Mouse (Mus musculus): ENCODE results near the gene Nat8f6.
"Not testable (repeated sequence)": the region's sequence is repeated elsewhere in the genome, so short reads cannot be mapped to it uniquely, and the experiment has no call there.

Nat8f6 gene

DNA sequence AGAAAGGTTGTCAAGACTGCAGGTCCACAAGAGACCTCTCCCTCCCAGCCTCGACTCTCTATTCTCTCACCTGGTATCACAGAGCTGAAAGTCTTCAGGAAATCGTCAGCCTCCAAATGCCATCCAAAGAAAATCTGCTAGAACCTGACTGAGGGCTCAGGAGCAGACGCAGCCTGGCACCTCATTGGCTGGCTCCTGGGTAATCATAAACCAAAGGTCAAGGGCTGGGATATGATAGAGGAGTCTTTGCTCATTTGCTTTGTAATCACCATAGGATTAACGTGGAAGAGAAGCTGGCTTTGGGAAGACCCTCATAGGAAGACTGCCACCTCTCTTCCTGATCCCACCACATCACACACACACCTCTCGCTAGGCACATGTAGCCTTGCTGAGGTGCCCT, at the start of gene Nat8f6, which contains the start of gene Nat8f5:
TSS of gene Nat8f6 (minus strand) at position 118 of the 400 bp plus-strand sequence.
TSS of gene Nat8f5 (minus strand) at position 136 of the 400 bp plus-strand sequence.
- no peak for DNase-seq (ENCODE audit: low read depth in 2 of 2, low spot score in 2 of 2)

DNA sequence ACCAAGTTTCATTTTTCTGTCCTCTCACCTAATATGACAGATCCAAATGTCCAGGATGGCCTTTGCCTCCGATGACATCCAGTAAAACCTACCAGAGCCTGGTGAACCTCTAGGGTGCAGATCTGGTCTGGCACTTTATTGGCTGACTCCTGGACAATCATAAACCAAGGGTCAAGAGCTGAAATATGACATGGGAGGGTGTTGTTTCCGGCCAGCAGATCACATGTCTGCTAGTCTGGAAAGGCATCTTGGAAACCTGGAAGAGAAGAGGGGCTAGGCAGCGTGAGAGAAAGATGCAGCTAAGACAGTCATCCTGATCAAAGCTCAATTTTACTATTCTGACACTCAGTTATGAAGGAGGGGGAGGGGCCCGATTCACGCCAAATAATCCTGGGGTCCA, 48.3 kb upstream of the Nat8f6 start, which contains the start of gene Nat8f2:
TSS of gene Nat8f2 (minus strand) at position 153 of the 400 bp plus-strand sequence.
- not testable (repeated sequence) for DNase-seq (ENCODE audit: low read depth in 2 of 2, low spot score in 2 of 2)

DNA sequence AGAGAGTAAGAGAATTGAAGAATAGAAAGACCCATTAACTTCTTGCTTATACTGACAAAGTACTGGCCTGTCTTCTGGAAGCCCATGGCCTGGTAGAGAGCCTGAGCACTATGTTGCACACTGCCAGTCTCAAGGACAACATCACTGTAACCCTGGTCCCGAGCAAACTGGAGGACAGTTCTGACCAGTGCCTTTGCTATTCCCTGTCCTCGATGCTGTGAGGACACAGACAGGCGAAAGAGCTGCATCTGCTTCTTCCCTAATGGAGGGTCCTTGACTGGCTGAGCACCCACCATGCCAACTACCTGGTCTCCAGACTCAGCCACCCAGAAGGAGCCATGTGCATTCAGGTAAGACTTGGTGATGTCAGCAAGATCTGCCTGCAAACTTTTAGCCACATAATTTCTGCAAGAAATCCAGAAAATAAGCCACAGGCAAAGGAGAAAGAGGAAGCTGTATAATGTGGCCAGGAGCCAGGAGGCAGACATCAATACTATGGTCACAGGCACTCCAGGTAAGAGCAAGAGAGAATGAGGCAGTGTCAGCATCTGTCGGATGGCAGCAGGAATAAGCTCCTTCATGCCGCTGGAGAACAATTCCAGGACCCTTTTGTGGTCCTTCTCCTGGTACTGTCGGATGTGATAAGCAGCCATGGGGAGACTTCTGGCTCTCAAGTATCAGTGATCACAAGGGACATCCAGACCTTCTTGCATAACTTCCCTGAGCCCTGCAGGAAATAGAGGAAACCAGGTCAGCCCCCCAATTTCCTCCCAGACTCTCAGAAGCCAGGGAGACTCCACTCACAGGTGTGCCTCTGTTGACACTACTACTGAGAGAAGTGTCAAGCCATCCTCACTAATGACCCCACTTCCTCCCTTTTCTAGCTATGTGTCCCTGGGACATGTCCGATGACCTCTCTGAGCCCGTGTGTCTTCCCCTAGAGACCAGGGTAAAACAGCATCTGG, 47.3 kb upstream of the Nat8f6 start:
- no peak for DNase-seq (ENCODE audit: low read depth in 2 of 2, low spot score in 2 of 2)

DNA sequence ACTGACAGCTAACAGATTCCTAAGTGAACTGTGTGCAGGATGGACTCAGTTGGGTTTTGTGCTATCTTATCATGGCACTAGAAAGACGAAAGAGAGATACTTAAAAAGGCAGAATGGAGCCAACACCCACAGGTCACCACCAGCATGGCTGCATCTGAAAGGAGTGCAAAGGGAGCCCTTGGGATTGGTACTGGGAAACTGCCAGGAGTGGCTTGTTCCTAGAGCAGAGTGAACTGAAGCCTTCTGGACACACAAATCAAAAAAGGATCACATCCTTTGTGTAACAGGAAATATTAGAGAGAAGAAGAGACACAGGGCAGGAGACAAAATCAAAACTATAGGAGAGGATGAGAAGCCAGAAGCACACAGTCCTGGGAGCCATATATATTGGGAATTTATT, 46.2 kb upstream of the Nat8f6 start:
- DNase-seq (ENCODE audit: low read depth in 2 of 2, low spot score in 2 of 2): not testable (repeated sequence)

DNA sequence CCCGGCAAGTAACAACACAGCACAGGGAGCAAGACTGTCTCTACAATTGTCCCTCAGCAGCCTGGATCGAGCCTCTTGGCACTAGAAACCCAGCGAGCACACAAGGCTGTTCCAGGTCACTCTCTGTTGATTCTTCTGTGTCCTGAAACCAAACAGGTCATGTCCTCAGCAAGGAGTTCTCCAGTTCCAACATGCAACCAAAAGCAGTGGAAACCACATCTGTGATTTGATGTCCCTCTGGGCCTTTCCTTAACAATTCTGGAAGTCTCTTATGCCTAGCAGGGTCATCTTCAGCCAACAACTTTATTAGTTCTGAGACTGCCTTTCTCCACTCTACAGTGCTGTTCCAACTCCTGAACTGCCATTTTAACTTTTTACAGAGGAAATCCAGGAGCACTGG, 45.4 kb upstream of the Nat8f6 start:
- DNase-seq (ENCODE audit: low read depth in 2 of 2, low spot score in 2 of 2): not testable (repeated sequence)

DNA sequence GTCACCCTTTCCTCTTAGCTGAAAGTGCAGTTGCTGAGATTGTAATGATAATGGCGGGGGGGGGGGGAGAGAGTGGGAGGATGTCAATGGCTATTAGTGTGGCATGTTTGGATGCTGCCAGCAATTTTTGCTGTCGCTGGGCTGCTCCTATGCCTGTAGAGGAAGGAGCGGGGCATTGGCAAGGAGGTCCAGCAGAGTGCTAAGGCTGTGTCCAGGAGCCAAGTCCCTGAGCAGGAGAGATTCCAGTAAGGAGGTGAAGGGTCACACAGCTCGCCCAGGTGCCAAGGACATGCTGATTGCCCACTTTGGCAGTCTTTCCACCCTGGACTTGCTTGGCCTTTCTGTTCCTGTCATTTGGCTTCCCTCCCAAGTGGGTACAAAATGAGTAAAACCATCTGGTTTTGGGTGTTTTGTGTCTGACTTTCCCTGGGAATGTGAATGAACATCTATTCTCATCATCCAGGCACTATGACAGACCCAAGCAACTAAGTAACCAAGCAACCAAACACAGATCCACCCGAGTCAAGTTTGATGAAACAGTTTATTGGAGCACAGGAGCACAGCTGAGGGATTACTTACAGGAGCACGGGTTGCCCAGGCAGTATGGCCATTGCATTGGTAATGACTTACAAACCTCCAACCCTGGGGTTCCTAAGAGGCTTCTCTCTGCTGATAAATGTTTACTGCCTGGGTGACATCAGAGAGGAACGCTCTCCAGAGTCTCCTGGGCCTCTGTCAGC, 44.3 kb upstream of the Nat8f6 start:
- DNase-seq (ENCODE audit: low read depth in 2 of 2, low spot score in 2 of 2): not testable (repeated sequence)

DNA sequence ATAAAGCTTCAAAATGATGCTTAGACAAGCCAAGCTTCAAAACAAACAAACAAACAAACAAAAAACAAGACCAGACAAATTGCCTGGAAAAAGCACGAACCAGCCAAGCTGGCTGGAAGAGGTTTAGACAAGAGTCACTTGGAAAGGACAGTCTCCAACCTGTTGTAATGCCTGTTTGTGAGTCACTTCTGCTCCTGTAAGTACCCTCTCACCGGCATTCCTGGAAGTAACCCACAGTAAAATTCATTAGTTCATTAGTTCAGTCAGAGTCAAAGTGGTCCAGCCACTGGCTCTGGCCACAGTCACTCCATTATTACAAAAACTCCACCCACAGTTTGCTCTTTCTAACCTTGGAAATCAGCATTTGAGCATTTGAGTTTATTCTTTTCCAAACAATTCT, 43.1 kb upstream of the Nat8f6 start:
- no peak for DNase-seq (ENCODE audit: low read depth in 2 of 2, low spot score in 2 of 2)

DNA sequence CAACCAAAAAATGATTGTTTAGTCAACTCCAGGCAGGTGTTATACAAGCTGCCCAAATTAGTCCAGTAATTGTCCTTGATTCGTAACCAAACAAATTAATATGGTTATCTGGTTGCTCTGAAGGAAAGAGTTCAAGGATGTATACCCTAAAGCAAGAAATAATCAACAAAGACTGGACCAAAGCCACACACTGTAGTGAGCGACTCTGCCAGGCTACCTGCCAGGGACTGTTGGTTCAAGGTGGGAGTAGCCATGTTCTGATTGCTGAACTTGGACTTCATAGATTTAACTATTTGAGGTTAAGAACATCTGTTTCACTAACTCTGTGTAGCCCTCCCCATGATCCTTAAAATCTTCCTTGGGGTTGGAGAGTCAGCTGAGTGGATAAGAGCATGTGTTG, 42.4 kb upstream of the Nat8f6 start:
- no peak for DNase-seq (ENCODE audit: low read depth in 2 of 2, low spot score in 2 of 2)

DNA sequence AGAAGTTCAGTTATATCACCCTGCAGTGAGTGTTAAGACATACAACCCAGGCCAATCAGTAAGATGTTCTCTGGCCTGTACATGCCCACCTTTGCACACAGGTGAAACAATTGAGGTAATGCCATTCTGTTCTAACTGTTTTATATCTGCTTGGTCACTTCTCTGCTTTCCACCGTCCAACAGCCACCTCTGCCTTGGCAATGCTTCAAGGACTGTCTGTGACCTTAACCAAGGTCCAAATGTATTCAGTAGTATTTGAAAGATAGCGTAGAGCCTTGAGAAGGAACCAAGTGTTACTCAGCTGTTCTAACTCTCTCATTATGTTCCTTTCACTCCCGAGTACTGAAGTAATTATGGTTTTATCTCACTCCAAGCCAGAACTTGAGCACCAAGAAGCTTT, 41.8 kb upstream of the Nat8f6 start:
- no peak for DNase-seq (ENCODE audit: low read depth in 2 of 2, low spot score in 2 of 2)

DNA sequence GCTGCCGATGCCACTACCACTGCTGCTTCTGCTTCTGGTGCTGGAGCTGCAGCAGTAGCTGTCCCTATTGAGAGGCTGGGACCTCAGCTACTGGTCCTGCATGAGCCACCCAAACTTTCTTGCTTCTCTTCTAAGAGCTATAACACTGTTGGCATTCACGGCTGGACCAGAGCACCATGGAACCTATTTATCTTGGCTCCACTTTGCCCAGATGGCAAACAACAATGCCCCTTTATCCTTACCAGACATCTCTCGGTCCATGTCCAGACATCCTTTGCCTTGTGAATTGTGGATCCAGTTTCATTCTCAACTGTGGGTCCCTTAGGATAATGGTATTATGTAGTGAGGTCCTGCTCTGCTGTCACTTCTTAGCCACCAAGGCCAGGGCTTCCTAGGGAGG, 40.5 kb upstream of the Nat8f6 start:
- no peak for DNase-seq (ENCODE audit: low read depth in 2 of 2, low spot score in 2 of 2)

DNA sequence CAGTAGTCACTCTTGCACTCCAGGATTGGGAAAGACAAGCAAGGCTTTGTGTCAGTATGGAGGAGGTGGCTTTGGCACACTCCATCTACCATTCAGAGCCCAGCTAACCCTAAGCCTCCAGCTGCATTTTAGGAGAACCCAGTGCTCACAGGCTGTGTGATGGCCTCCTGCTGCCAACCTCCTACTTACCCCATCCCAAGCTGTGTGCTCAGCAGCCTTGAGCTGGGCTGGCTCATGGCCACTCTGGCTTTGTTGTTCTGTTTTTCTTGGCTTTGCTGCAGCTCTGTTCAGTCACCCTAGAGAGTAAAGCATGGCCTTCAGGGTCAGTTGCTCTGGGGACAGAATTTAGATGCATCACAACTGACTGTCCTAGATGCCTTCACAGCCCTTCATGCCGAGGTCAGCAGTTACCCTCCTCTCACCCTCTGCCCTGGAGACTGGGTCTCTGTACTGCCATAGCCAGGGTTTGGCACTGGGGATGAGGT, 35.5 kb upstream of the Nat8f6 start:
- DNase-seq (ENCODE audit: low read depth in 2 of 2, low spot score in 2 of 2): no peak

DNA sequence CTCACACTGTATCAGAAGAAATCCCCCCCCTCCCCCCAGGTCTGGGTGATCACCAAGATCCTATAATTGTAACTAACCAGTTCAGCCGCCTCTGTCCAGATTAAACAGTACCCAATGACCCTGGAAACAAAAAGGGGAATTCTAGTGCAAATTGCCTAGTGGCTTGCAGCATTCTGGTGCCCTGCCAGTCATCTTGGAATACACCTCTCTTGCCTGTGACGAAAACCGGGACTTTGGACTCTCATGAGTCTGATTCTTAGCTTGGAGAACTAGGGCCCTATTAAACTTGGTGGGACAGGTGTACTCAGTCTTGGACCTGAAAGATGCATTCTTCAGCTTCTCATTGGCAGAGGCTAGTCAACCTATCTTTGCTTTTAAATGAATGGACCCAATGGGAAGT, 32.7 kb upstream of the Nat8f6 start:
- no peak for DNase-seq (ENCODE audit: low read depth in 2 of 2, low spot score in 2 of 2)

DNA sequence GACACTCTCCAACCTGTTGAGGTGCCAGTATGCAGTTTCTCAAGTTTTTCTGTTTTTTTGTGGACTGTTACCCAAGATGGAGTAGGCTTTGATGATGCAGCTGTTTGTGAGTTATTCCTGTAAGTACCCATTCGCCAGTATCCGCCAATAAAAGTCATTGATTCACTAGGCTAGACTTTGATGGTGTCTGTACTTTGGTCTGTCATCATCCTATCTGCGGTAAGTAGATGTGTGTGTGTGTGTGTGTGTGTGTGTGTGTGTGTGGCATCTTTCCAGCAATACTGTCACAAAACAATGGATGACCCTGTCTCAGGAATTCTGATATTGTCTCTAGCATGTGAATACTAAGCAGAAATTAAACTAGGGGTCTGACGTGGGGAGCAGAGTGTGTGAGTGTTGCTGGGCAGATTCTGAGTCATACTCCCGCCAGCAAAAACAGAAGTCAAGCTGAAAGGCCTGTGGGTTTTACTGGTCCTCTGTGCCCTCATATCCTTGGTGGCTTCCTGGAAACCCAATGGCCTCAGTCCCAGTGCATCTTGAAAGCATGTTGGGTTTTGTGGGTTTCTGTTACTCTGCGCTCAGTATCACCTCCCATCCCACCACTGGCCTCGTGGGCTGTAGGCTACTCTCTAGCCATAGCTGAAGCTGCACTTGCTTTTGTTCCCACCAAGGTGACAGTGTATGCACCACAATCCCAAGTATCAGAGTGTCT, 30.5 kb upstream of the Nat8f6 start:
- DNase-seq (ENCODE audit: low read depth in 2 of 2, low spot score in 2 of 2): no peak

DNA sequence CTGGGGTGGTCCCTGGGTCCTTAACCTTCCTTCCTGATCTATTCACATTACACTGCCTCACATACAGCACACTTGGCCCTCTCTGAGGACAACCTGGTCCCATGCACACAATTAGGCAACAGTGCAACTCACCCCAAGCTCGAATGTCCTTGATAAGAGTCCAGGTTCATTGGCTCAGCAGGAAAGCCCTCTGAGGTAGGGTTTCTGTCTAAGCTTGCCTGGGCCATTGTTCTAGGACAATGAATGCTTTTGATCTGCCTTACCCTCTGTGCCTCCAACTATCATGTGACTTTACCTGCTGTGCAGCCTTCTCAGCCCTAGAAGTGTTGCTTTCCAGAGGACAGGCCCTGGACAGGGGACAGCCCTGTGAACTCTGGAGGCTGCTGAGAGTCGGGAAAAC, 28.5 kb upstream of the Nat8f6 start:
- DNase-seq (ENCODE audit: low read depth in 2 of 2, low spot score in 2 of 2): no peak

DNA sequence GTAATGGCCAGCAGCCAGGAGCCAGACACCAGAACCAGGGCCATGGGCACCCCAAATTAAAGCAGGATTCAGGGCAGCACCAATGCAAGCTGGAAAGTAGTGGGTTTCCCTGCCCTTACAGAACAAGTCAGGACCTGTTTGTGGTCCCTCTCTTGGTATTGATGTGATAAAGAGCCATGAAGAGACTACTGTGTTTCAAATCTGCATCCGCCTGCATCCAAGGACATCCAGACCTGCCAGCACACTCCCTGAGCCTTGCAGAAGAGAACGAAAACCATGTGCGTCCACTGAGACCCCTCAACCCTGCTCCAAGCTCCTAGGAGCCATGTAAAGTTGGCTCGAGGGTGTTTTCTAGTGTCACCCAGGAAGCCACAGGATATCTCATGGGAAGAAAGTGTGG, 27.4 kb upstream of the Nat8f6 start:
- no peak for DNase-seq (ENCODE audit: low read depth in 2 of 2, low spot score in 2 of 2)

DNA sequence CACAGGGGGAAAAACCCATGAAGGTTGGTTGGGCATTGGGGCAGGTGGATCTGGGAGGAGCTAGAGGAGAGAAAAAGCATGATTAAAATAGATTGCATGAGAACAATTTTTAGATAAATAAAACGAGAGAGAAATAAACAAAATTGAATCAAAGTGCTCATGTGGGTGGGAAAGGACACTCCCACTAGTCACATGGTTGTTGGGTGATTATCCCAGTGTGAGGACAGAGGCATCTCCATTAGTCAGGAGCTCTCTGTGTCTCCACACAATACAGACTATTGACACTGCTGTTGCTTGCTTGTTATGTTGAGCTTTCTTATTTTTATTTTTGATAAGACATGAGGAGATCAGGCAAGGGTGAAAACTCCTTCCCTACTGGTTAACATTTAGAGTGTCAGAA, 26.2 kb upstream of the Nat8f6 start:
- no peak for DNase-seq (ENCODE audit: low read depth in 2 of 2, low spot score in 2 of 2)

DNA sequence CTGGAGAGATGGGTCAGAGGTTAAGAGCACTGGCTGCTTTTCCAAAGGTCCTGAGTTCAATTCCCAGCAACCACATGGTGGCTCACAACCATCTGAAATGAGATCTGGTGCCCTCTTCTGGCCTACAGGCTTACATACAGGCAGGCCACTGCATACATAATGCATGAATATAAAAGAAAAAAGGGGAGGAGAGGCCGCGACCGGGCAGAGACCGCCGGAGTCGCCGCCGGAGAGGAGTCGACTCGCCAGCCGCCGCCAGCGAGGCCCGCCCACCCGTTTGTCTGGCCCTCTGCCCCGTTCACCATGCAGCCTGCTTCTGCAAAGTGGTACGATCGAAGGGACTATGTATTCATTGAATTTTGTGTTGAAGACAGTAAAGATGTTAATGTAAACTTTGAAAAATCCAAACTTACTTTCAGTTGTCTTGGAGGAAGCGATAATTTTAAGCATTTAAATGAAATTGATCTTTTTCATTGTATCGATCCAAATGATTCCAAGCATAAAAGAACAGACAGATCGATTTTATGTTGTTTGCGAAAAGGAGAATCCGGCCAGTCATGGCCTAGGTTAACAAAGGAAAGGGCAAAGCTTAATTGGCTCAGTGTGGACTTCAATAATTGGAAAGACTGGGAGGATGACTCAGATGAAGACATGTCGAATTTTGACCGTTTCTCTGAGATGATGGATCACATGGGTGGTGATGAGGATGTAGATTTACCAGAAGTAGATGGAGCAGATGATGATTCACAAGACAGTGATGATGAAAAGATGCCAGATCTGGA, 23.1 kb upstream of the Nat8f6 start:
- not testable (repeated sequence) for DNase-seq (ENCODE audit: low read depth in 2 of 2, low spot score in 2 of 2)

DNA sequence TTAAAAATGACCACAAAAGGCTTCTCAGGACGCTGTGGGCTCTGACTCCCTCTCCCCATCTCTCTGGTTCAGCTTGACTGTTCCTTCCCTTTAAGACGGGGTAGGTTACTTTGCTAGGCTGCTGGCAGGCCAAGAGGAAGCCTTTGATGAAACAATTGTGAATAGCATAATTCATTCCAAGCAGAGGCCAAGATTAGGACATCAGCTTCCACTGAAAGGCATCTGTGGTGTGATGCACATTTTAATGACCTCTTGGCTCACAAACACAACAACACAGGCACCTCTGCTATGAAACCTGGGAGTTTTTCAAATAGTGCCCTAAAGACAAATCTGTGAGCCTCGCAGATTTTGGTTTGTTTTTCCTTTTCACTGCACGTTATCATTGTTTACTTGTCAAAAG, 19.2 kb upstream of the Nat8f6 start:
- DNase-seq (ENCODE audit: low read depth in 2 of 2, low spot score in 2 of 2): no peak

DNA sequence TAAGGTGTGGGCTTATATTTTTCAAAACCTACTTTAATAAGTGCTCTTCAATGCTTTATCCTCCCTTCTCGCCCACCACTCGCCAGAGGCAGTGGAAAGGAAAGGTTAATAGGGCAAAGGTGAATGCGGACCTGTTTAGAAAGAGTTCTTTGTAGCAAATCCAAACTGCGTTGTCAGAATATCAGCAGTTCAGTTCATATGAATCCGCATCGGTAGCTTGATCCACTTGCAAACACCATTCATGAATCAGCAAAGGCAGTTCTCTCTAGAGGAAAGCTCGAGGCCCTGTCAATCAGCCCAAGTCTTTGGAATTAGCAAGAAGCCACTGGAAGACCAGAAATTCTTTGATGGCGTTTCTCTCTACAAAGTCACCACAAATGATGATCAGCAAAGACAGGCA, 17.9 kb upstream of the Nat8f6 start:
- no peak for DNase-seq (ENCODE audit: low read depth in 2 of 2, low spot score in 2 of 2)

DNA sequence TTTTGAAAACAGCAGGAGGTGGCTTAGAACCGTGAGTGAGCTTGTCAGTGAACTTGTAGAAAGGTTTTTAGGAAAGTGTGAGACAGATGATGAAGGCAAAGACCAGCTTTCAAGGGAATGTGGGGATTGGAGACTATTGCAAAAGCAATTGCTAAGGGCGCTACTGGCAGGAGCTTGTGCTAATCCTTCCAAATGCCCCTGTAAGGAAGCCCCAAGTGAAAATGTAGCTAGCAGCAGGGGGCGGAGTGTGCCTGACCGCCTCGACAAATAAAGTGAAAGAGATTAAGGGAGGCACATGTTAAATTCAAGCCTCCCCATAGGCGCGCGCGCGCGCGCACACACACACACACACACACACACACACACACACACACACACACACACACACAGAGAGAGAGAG, 16.6 kb upstream of the Nat8f6 start:
- not testable (repeated sequence) for DNase-seq (ENCODE audit: low read depth in 2 of 2, low spot score in 2 of 2)

Measured in CD8-positive naive resting alpha-beta T cell, adult 2 months (primary cell).